Mouse (Mus musculus) heart, embryonic 14.5 days (tissue): Measurements from ENCODE around the gene Myh3. TPM values are rescaled to one million over a fixed set of nuclear protein-coding genes. Genes with fewer than 3 reads are reported as not detected.

ENCODE experiments used
- ATAC-seq: fragments of 200-750 bp; cut with Nextera tagmentation; 2 replicates; pipeline ENCODE4 v1.8.0; 2017; ENCODE audit warnings: low read depth, moderate TSS enrichment; ENCODE audit not compliant: insufficient number of reproducible peaks, insufficient read depth, low FRiP score
- H3K27ac ChIP-seq, 2 experiments: fragments of 200-500 bp in 1 of 2; fragments of 300-500 bp in 1 of 2; sonication (generic) in 1 of 2; replicated peaks in 1 of 2; 2 replicates each; pipeline ENCODE4 v1.5.1; 2012 to 2014; ENCODE audit warnings: low read depth in 2 of 2, low read length in 2 of 2, control low read depth in 1 of 2, mild to moderate bottlenecking in 1 of 2, mixed read lengths in 1 of 2; ENCODE audit not compliant: control insufficient read depth in 1 of 2, insufficient read depth in 1 of 2
- H3K27me3 ChIP-seq: fragments of 300-500 bp; sonication (generic); 2 replicates; pipeline ENCODE4 v1.6.1; 2014; ENCODE audit warnings: mild to moderate bottlenecking, low read length, control low read depth; ENCODE audit not compliant: control insufficient read depth, insufficient read depth
- H3K36me3 ChIP-seq: fragments of 300-500 bp; sonication (generic); 2 replicates; pipeline ENCODE4 v1.6.1; 2014; ENCODE audit warnings: mild to moderate bottlenecking, control low read depth, low read length, mixed read lengths; ENCODE audit not compliant: control insufficient read depth, insufficient read depth
- H3K4me1 ChIP-seq, 2 experiments: fragments of 200-500 bp in 1 of 2; fragments of 300-500 bp in 1 of 2; sonication (generic) in 1 of 2; 2 replicates each; pipeline ENCODE4 v1.6.1; 2012 to 2014; ENCODE audit warnings: low read length in 2 of 2, control low read depth in 1 of 2, mixed read lengths in 1 of 2; ENCODE audit not compliant: control insufficient read depth in 2 of 2, insufficient read depth in 2 of 2
- H3K4me2 ChIP-seq: fragments of 300-500 bp; sonication (generic); 2 replicates; pipeline ENCODE4 v1.6.1; 2014; ENCODE audit warnings: mild to moderate bottlenecking, low read length
- H3K4me3 ChIP-seq, 2 experiments: fragments of 200-500 bp in 1 of 2; fragments of 300-500 bp in 1 of 2; sonication (generic) in 1 of 2; 2 replicates each; pipeline ENCODE4 v1.5.1; 2012 to 2014; ENCODE audit warnings: low read length in 2 of 2, mild to moderate bottlenecking in 2 of 2, control low read depth in 1 of 2, low read depth in 1 of 2, moderate library complexity in 1 of 2; ENCODE audit not compliant: control insufficient read depth in 1 of 2, insufficient read depth in 1 of 2
- H3K9ac ChIP-seq: fragments of 300-500 bp; sonication (generic); 2 replicates; pipeline ENCODE4 v1.6.1; 2014; ENCODE audit warnings: mild to moderate bottlenecking, low read length
- H3K9me3 ChIP-seq: fragments of 300-500 bp; sonication (generic); 2 replicates; pipeline ENCODE4 v1.6.1; 2016; ENCODE audit warnings: low read length, control low read depth; ENCODE audit not compliant: control insufficient read depth
- WGBS: fragments of 180-500 bp; shearing (Covaris S2); extraction: QIAGEN DNeasy Blood & Tissue Kit; methylation state at CpG from one replicate; pipeline ENCODE4 v1.1.7; 2014; 5-methylcytosine and 5-hydroxymethylcytosine counted together
- polyA plus RNA-seq: library from polyadenylated mRNA; unstranded; fragments of >200 nt; fragmentation: Nextera tagmentation; extraction: Ambion mirVana; gene quantifications from 2 replicates; pipeline ENCODE4 v1.2.1, GENCODE M21; 2014

Gene Myh3
- polyA plus RNA-seq, 1 experiment from 2014 or later = 0.57 TPM

GRCm38 (mm10) chr11:67093201-67093600 lies 15.1 kb downstream of the Myh3 start:
- H3K27ac ChIP-seq = no peak overlapping the region
- H3K36me3 ChIP-seq = no peaks in the 10 kb centered on the region
- WGBS = 70% methylated on average over 9 of the region's 9 CpGs
- H3K4me1 ChIP-seq = no peaks in the 10 kb centered on the region
- H3K4me2 ChIP-seq = no peak overlapping the region
- ATAC-seq = no peak
- H3K9me3 ChIP-seq = no peaks in the 10 kb centered on the region
- peaks cover 6% of the 10 kb centered on the region for H3K27me3 ChIP-seq
- no peak overlapping the region for H3K9ac ChIP-seq
- no peak overlapping the region for H3K4me3 ChIP-seq

DNA sequence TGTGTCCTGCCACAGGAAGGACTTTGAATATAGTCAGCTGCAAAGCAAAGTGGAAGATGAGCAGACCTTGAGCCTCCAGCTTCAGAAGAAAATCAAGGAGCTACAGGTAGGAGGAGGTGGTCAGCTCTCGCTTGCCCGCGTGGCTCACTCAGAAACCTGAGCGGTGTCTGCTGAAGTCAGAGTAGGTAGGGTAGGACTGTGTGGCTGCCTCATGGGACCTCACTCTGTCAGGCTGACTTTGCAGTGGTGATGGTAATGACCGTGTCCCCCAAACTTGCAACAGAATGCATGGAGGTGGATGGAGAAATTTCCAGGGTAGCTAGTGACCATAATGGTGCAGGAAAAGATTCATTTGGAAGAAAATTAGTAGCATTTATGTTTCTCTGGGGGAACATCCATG lies 15.6 kb downstream of the Myh3 start:
- H3K4me2 ChIP-seq = no peak overlapping the region
- ATAC-seq = no peak
- no peak overlapping the region for H3K9ac ChIP-seq
- no peaks in the 10 kb centered on the region for H3K4me1 ChIP-seq
- no peak overlapping the region for H3K27ac ChIP-seq
- no peaks in the 10 kb centered on the region for H3K36me3 ChIP-seq
- 94% methylated on average over 5 of the region's 5 CpGs for WGBS
- no peak overlapping the region for H3K4me3 ChIP-seq
- H3K27me3 ChIP-seq = peaks cover 6% of the 10 kb centered on the region
- H3K9me3 ChIP-seq = no peaks in the 10 kb centered on the region

DNA sequence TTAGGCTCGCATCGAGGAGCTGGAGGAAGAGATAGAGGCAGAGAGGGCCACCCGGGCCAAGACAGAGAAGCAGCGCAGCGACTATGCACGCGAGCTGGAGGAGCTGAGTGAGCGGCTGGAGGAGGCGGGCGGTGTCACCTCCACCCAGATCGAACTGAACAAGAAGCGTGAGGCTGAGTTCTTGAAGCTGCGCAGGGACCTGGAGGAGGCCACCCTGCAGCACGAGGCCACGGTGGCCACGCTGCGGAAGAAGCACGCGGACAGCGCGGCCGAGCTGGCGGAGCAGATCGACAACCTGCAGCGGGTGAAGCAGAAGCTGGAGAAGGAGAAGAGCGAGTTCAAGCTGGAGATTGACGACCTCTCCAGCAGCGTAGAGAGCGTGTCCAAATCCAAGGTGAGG lies 16.4 kb downstream of the Myh3 start:
- 54% methylated on average over 29 of the region's 29 CpGs for WGBS
- H3K27me3 ChIP-seq = peaks cover 11% of the 10 kb centered on the region
- H3K4me3 ChIP-seq = no peak overlapping the region
- H3K4me1 ChIP-seq = no peaks in the 10 kb centered on the region
- H3K9me3 ChIP-seq = no peaks in the 10 kb centered on the region
- H3K36me3 ChIP-seq = no peaks in the 10 kb centered on the region
- no peak overlapping the region for H3K4me2 ChIP-seq
- no peak overlapping the region for H3K27ac ChIP-seq
- no peak overlapping the region for H3K9ac ChIP-seq
- ATAC-seq = no peak

DNA sequence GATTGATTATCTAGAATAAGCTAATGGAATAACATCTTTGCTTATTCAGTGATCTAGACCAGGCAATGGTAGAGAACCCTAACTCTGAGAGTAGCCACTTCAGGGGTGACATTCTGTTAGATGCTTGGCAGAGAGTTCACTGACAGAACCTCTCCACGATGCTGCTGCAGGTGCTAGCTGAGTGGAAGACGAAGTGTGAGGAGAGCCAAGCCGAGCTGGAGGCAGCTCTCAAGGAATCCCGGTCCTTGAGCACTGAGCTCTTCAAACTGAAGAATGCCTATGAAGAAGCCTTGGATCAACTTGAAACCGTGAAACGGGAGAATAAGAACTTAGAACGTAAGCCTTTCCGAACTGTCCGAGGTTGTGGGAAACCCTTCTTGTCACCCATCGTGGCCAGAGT lies 19.6 kb downstream of the Myh3 start:
- Histone ChIP-seq H3K9ac (no peak overlapping the region), H3K36me3 (no peaks in the 10 kb centered on the region), H3K4me1 (no peaks in the 10 kb centered on the region), H3K4me2 (no peak overlapping the region), H3K27me3 (peaks cover 17% of the 10 kb centered on the region), H3K4me3 (no peak overlapping the region), H3K9me3 (no peaks in the 10 kb centered on the region), H3K27ac (no peak overlapping the region)
- ATAC-seq = no peak
- WGBS = 86% methylated on average over 10 of the region's 10 CpGs

- no peaks in the 10 kb centered on the region for H3K36me3 ChIP-seq
- H3K9ac ChIP-seq = no peak overlapping the region
- H3K9me3 ChIP-seq = no peaks in the 10 kb centered on the region
- H3K4me2 ChIP-seq = no peak overlapping the region
- H3K4me3 ChIP-seq = no peak overlapping the region
- H3K27ac ChIP-seq = no peak overlapping the region
- H3K27me3 ChIP-seq = peaks cover 17% of the 10 kb centered on the region
- no peaks in the 10 kb centered on the region for H3K4me1 ChIP-seq
- ATAC-seq = no peak
- 69% methylated on average over 11 of the region's 11 CpGs for WGBS
These were observed 20.3 kb downstream of the Myh3 start for GRCm38 (mm10) chr11:67098427-67098826.

DNA sequence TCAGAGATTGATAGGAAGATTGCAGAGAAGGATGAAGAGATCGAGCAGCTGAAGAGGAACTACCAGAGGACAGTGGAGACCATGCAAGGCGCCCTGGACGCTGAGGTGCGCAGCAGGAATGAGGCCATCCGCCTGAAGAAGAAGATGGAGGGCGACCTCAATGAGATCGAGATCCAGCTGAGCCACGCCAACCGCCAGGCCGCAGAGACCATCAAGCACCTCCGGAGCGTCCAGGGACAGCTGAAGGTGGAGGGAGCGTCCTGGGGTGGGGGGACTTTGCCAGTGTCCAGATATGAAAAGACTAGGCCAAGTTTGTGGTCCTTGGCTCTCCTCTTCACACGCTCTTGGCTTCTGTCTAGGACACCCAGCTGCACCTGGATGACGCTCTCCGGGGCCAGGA lies 21.1 kb downstream of the Myh3 start:
- 0 out of 4 replicates have a peak, but pooled peaks cover 0 to 1% of the 10 kb centered on the region in 2 experiments for H3K4me1 ChIP-seq
- peaks cover 13% of the 10 kb centered on the region for H3K27me3 ChIP-seq
- H3K9ac ChIP-seq = no peak overlapping the region
- H3K4me2 ChIP-seq = no peak overlapping the region
- H3K36me3 ChIP-seq = no peaks in the 10 kb centered on the region
- no peak for ATAC-seq
- no peaks in the 10 kb centered on the region for H3K9me3 ChIP-seq
- no peak overlapping the region for H3K4me3 ChIP-seq
- H3K27ac ChIP-seq = no peak overlapping the region
- 91% methylated on average over 16 of the region's 16 CpGs for WGBS

DNA sequence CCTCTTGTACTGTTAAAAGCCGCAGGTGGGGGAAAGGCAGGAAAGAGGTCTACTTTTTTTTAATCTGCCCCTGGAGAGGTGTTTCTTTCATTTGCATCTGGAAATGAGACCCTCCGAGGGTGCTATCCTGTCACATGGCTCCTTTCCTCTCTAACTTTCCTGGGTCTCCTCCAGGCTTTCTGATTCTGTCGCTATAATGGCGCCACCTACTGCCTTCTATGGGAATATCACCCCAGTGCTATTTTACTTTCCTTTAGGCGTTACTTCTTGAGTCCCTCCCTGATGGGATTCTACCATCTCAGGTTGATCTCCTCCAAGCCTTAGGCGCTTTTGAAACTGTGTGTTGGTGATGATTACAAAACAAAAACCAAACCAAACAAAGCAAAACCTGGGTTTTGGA lies 22.1 kb downstream of the Myh3 start:
- ATAC-seq = no peak
- Histone ChIP-seq H3K9ac (no peak overlapping the region), H3K4me2 (no peak overlapping the region), H3K4me1 (peaks cover 6 to 7% of the 10 kb centered on the region in 2 experiments), H3K27ac (no peak overlapping the region), H3K9me3 (no peaks in the 10 kb centered on the region), H3K36me3 (no peaks in the 10 kb centered on the region), H3K27me3 (peaks cover 11% of the 10 kb centered on the region), H3K4me3 (no peak overlapping the region)
- 23% methylated on average over 6 of the region's 6 CpGs for WGBS

- no peak overlapping the region for H3K4me3 ChIP-seq
- peaks cover 11% of the 10 kb centered on the region for H3K27me3 ChIP-seq
- H3K4me2 ChIP-seq = no peak overlapping the region
- H3K36me3 ChIP-seq = no peaks in the 10 kb centered on the region
- no peak for ATAC-seq
- H3K27ac ChIP-seq = no peak overlapping the region
- H3K4me1 ChIP-seq = peaks cover 12 to 16% of the 10 kb centered on the region in 2 experiments
- no peak overlapping the region for H3K9ac ChIP-seq
- H3K9me3 ChIP-seq = no peaks in the 10 kb centered on the region
- WGBS = 31% methylated on average over 5 of the region's 8 CpGs
These were observed 23.6 kb downstream of the Myh3 start for GRCm38 (mm10) chr11:67101713-67102112.
